Mouse (Mus musculus) heart, embryonic 16.5 days (tissue): ENCODE data around the gene Irx2. TPM values are rescaled to one million over a fixed set of nuclear protein-coding genes. Genes with fewer than 3 reads are reported as not detected.

ENCODE experiments used
- ATAC-seq: fragments of 200-750 bp; cut with Nextera tagmentation; replicated peaks from 2 replicates; pipeline ENCODE4 v1.8.0; 2017; ENCODE audit warnings: moderate number of reproducible peaks; ENCODE audit not compliant: insufficient read depth, low FRiP score; ENCODE audit errors: extremely low read depth
- H3K27ac ChIP-seq: fragments of 300-500 bp; sonication (generic); 2 replicates; pipeline ENCODE4 v1.5.1; 2014; ENCODE audit warnings: mild to moderate bottlenecking, low read length, control low read depth, moderate library complexity
- H3K27me3 ChIP-seq: fragments of 300-500 bp; sonication (generic); 2 replicates; pipeline ENCODE4 v1.6.1; 2014; ENCODE audit warnings: low read length, mixed read lengths; ENCODE audit not compliant: control insufficient read depth, insufficient read depth
- H3K36me3 ChIP-seq: fragments of 300-500 bp; sonication (generic); 2 replicates; pipeline ENCODE4 v1.6.1; 2014; ENCODE audit not compliant: control insufficient read depth, insufficient read depth
- H3K4me1 ChIP-seq: fragments of 300-500 bp; sonication (generic); 2 replicates; pipeline ENCODE4 v1.6.1; 2014; ENCODE audit warnings: low read length, mixed read lengths; ENCODE audit not compliant: control insufficient read depth, insufficient read depth
- H3K4me2 ChIP-seq: fragments of 300-500 bp; sonication (generic); 2 replicates; pipeline ENCODE4 v1.6.1; 2014; ENCODE audit warnings: low read depth, mild to moderate bottlenecking, control low read depth, low read length
- H3K4me3 ChIP-seq: fragments of 300-500 bp; sonication (generic); 2 replicates; pipeline ENCODE4 v1.5.1; 2014; ENCODE audit warnings: mild to moderate bottlenecking, control low read depth, low read length
- H3K9ac ChIP-seq: fragments of 300-500 bp; sonication (generic); 2 replicates; pipeline ENCODE4 v1.6.1; 2014; ENCODE audit warnings: low read length, control low read depth
- H3K9me3 ChIP-seq: fragments of 300-500 bp; sonication (generic); replicated peaks from 2 replicates; pipeline ENCODE4 v1.6.1; 2016; ENCODE audit warnings: low read length; ENCODE audit not compliant: control insufficient read depth
- WGBS: fragments of 180-500 bp; shearing (Covaris S2); extraction: QIAGEN DNeasy Blood & Tissue Kit; methylation state at CpG from one replicate; pipeline ENCODE4 v1.1.7; 2014; 5-methylcytosine and 5-hydroxymethylcytosine counted together
- polyA plus RNA-seq: library from polyadenylated mRNA; unstranded; fragments of >200 nt; fragmentation: Nextera tagmentation; extraction: Ambion mirVana; gene quantifications from 2 replicates; pipeline ENCODE4 v1.2.1, GENCODE M21; 2015

Irx2 gene
- 5.9 and 8.6 TPM in 2 replicates for polyA plus RNA-seq

DNA sequence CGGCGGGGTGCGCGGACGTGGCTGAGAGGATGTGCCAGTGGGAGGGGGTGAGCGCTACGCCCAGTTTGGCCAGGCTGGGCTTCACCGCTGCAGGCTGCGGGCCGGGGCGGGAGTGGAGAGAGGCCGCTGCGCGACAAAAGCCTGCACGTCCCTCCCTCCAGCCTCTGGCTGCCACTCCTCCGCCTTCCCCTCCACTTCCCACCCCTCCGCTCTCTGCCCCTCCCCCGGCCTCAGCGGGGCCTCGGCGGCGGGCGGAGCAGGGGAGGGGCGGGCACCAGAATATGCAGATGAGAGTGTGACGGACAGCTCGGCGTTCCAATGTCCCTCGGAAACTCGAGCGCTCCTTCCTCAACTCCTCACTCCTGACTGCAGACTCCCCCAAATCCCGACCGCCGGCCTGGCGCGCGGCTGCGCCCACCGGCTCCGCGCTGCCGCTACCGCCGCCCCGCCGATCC, at the start of gene Irx2:
Gene Irx2 (plus strand): TSS at position 359 of the 455 bp plus-strand sequence.
- H3K36me3 ChIP-seq, result no peaks in the 10 kb centered on the region; the same call in 1 of the 2 replicates
- peak within 1 kb of the TSS; percentile 93 for H3K4me2 ChIP-seq
- peaks cover 3% of the 10 kb centered on the region; the same call in 1 of the 2 replicates for H3K4me1 ChIP-seq
- peak within 1 kb of the TSS; percentile 81 for H3K9ac ChIP-seq
- peak within 1 kb of the TSS; percentile 78 for H3K27ac ChIP-seq
- under 1% methylated on average over 36 of the region's 45 CpGs for WGBS
- peak within 1 kb of the TSS; percentile 72 for H3K4me3 ChIP-seq
- peaks cover 86% of the 10 kb centered on the region for H3K27me3 ChIP-seq
- ATAC-seq, result peak; percentile 94
- no peaks in the 10 kb centered on the region for H3K9me3 ChIP-seq

DNA sequence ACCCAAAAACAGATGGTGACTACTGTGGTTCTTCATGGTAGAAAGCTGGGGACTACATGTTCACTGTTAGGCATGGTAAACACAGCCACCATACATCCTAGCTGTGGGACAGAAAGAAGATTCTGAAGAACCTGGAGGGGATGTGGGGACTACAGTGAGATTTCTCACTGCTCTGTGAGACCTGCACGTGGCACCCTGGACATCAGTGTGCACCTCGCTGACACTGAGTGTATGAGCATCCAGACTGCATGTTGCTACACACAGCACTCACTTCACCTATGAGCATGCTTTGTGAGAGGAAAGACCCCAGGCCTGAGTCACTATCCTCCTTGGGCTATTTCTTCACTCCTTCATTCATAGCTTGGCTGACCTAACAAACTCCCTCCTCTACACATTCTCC, 47.3 kb upstream of the Irx2 start:
- WGBS, result 85% methylated on average over 2 of the region's 2 CpGs
- H3K27ac ChIP-seq, result no peak overlapping the region
- no peak overlapping the region for H3K4me3 ChIP-seq
- H3K9ac ChIP-seq, result no peak overlapping the region
- no peaks in the 10 kb centered on the region for H3K4me1 ChIP-seq
- H3K4me2 ChIP-seq, result no peak overlapping the region
- ATAC-seq, result no peak
- H3K36me3 ChIP-seq, result no peaks in the 10 kb centered on the region
- no peaks in the 10 kb centered on the region for H3K27me3 ChIP-seq
- H3K9me3 ChIP-seq, result 0 out of 2 replicates have a peak, but pooled peaks cover 3% of the 10 kb centered on the region

DNA sequence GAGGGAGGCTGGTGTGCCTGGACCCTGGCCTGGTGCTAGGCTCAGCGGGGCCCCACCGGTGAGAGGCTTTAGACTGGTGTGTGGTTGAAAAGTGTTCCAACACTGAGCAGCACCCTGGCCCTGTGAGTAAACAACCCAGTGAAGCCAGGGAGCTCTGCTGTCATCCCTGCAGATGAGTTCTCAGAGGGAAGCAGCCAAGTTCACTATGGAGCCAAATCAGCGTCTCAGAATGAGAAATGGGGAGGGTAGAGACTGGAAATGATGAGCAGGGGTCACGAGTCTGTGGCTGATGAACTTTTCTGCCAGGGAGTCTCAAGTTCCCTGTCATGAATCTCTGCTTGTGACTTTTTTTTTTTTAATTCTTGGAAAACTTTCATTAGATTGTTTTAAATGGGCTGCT, 36.1 kb upstream of the Irx2 start:
- H3K9me3 ChIP-seq, result no peaks in the 10 kb centered on the region
- H3K27ac ChIP-seq, result no peak overlapping the region
- H3K4me2 ChIP-seq, result no peak overlapping the region
- 68% methylated on average over 4 of the region's 4 CpGs for WGBS
- no peak for ATAC-seq
- no peak overlapping the region for H3K9ac ChIP-seq
- no peaks in the 10 kb centered on the region for H3K4me1 ChIP-seq
- H3K36me3 ChIP-seq, result no peaks in the 10 kb centered on the region
- no peaks in the 10 kb centered on the region for H3K27me3 ChIP-seq
- no peak overlapping the region for H3K4me3 ChIP-seq

DNA sequence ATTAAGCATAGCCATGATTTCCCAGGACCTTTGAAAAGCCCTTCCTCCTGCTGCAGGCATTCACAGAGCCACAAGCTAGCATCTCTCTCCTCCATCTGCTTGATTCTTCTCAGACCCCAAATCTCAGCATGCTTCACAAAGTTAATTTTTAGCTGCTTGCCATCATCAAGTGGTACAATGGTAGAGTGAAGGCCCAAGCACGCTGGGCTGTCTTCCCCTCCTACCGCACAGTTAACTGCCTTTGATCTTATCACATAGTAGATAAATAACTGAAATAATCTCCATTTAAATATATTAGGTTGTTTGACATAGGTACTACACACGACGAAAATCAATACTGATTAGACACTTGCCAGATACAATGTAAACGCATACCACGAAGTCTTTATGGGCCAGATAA, 35.3 kb upstream of the Irx2 start:
- H3K9me3 ChIP-seq, result no peaks in the 10 kb centered on the region
- no peaks in the 10 kb centered on the region for H3K27me3 ChIP-seq
- no peak overlapping the region for H3K9ac ChIP-seq
- no peak for ATAC-seq
- H3K27ac ChIP-seq, result no peak overlapping the region
- H3K36me3 ChIP-seq, result no peaks in the 10 kb centered on the region
- H3K4me3 ChIP-seq, result no peak overlapping the region
- WGBS, result 63% methylated on average over 6 of the region's 6 CpGs
- no peak overlapping the region for H3K4me2 ChIP-seq
- no peaks in the 10 kb centered on the region for H3K4me1 ChIP-seq

DNA sequence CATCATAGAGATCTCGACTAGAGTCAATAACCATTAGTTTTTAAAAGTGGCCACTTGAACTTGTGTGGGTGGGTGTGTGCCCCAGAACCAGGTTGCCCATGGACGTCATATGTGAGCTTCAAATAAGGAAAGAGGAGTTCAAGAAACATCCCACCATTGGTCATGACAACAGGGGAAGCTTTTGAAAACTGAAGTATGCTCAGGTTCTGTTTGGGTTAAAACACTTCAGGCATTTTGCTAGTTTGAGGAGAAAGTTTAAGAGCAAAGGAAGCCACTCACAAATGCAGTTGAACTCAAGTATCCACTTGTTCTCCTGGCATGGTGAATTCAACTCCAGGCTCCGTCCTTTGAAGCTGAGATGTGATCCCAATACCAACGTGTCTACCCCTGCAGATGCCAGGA, 34.9 kb upstream of the Irx2 start:
- Histone ChIP-seq H3K9ac (no peak overlapping the region), H3K9me3 (no peaks in the 10 kb centered on the region), H3K4me2 (no peak overlapping the region), H3K36me3 (no peaks in the 10 kb centered on the region), H3K4me1 (no peaks in the 10 kb centered on the region), H3K27ac (no peak overlapping the region), H3K27me3 (no peaks in the 10 kb centered on the region), H3K4me3 (no peak overlapping the region)
- no peak for ATAC-seq
- 56% methylated on average over 4 of the region's 4 CpGs for WGBS

DNA sequence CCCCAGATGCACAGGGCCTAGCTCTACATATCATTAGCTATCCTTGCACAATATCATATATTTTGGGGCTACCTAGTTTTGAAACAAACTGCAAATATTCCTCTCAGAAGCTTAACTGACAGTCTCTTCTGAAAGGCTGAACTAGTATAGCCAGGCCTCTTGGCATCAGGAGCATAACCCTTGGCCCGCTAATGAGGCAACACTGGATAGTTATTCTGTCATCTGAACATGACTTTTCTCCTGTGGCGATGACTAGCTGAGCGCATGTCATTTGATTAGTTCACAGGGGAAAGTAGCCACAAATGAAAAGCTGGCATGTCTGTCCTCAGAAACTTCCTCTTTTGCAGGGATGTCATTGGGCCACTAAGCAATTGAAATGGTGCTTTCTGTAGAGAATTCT, 29.4 kb upstream of the Irx2 start:
- H3K9me3 ChIP-seq, result no peaks in the 10 kb centered on the region
- 87% methylated on average over 3 of the region's 3 CpGs for WGBS
- no peak for ATAC-seq
- H3K4me2 ChIP-seq, result no peak overlapping the region
- H3K27ac ChIP-seq, result no peak overlapping the region
- no peak overlapping the region for H3K4me3 ChIP-seq
- H3K27me3 ChIP-seq, result no peaks in the 10 kb centered on the region
- no peaks in the 10 kb centered on the region for H3K36me3 ChIP-seq
- H3K4me1 ChIP-seq, result no peaks in the 10 kb centered on the region
- no peak overlapping the region for H3K9ac ChIP-seq

DNA sequence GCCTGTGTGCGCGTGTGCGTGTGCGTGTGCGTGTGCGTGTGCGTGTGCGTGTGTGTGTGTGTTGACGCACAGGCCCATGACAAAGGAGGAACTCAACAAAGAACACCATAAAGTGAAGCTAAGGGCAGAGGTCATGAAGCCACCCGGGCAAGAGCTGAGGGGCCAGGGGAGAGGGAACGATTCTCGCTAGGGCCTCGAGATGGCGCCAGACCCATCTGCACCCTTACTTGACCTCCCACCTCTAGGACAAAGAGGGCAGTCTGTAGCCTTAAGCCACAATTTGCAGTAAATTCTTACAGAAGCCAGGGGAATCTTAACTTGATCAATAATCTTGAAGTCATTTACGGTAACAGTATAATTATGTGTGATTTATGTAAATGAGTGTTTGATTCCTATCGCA, 19.9 kb upstream of the Irx2 start:
- WGBS, result 68% methylated on average over 16 of the region's 16 CpGs
- Histone ChIP-seq H3K36me3 (no peaks in the 10 kb centered on the region), H3K9ac (no peak overlapping the region), H3K27ac (no peak overlapping the region), H3K9me3 (peaks cover 3% of the 10 kb centered on the region), H3K4me3 (no peak overlapping the region), H3K4me2 (no peak overlapping the region), H3K4me1 (no peaks in the 10 kb centered on the region), H3K27me3 (0 out of 2 replicates have a peak, but pooled peaks cover 6% of the 10 kb centered on the region)
- no peak for ATAC-seq

DNA sequence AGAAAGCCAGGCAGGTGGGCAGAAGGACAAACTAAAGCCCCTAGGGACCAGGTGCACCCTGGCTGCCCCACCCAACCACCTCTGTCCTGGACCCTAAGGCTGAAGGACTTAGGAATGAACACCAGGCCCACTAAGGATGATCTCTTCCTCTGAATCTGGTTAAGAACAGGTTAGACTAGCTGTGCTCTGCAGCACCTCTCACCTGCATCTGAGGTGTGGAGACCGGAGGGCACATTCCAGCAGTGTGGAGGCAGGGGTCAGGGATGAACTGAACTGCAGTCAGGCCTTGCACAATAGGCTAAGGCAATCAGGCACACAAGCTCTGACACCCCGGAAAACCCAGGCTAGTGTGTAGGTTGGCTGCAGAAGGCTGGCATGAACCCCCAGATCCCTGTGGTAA, 18.3 kb upstream of the Irx2 start:
- 90% methylated on average over 2 of the region's 2 CpGs for WGBS
- H3K9ac ChIP-seq, result no peak overlapping the region
- ATAC-seq, result no peak
- no peaks in the 10 kb centered on the region for H3K4me1 ChIP-seq
- no peaks in the 10 kb centered on the region for H3K9me3 ChIP-seq
- H3K4me3 ChIP-seq, result no peak overlapping the region
- no peak overlapping the region for H3K4me2 ChIP-seq
- 0 out of 2 replicates have a peak, but pooled peaks cover 6% of the 10 kb centered on the region for H3K27me3 ChIP-seq
- no peaks in the 10 kb centered on the region for H3K36me3 ChIP-seq
- H3K27ac ChIP-seq, result no peak overlapping the region

DNA sequence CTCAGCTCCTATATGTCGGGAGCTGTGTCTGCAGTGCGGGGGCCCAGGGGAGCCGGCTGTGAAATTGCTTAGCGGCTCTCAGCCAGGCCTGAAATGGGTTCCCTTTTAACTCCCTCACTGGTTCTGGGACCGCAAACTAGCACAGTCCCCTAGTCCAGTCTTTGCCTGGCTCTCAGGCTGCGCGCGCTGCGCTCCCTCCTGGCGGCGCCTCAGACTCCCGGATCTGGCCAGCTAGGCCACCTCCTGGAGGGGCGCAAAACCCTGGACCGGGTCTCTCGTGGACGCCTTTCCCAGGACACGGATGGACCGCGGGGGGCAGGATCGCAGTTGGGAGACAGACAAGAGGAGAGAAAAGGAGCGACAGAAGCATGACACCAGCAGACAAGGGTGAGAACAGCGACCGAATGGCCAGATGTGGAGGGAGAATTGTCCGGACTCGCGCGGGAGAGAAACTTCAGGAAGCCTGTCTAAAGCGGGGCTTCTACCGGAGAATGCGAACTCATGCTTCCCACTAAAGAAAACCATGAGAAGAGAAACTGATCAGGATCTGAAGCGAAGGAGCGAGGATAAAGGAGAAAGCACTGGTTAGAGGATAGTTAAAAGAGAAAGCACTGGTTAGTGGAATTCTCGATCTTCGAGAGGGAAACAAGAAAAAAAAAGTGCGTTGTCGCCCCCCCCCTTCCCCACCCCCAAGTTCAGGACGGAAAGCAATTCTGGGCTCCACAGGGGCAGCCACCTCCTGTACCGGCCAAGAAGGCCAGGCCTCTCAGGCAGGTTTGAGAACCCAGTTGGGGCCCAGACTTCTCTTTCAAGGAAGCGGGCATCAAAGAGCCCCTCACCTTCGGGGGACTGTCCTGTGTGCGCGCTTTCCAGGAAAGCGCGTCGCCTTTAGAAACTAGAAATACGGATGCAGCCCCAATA, 4.4 kb upstream of the Irx2 start:
- H3K9ac ChIP-seq, result peak overlapping the region; percentile 47
- H3K4me3 ChIP-seq, result peak overlapping the region; percentile 47
- H3K9me3 ChIP-seq, result no peaks in the 10 kb centered on the region
- H3K27me3 ChIP-seq, result peaks cover 78% of the 10 kb centered on the region
- no peak overlapping the region for H3K27ac ChIP-seq
- H3K36me3 ChIP-seq, result no peaks in the 10 kb centered on the region
- ATAC-seq, result no peak
- no peaks in the 10 kb centered on the region; the same call in 1 of the 2 replicates for H3K4me1 ChIP-seq
- WGBS, result 2% methylated on average over 46 of the region's 46 CpGs
- peak overlapping the region; percentile 68 for H3K4me2 ChIP-seq
